Mouse (Mus musculus): ENCODE measurements around the gene Vti1a.

DNA sequence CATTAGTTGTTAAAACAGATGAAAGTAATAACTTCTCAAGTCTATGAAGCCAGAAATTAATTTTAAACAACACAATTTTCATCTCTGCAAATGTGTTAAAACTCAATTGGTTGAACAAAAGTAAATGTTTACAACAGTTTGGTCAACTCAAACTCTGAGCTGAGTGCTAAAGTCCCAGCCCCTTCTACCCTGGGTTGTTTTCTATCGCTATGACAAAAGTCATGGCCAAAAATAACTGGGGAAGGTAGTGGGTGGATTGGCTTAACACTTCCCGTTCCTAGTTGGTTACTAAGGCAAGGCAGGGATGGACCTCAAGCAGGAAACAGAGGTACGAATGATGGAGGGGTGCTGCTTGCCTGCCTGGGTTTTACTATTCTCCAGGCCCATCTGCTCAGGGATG is 39.3 kb upstream of the Vti1a start:
- TF ChIP-seq MAFK (IDR thresholded peaks at IDR 0.05; ENCODE audit: insufficient read depth, low read depth, low read length) (no peak), HCFC1 (IDR thresholded peaks at IDR 0.05; ENCODE audit: borderline replicate concordance, insufficient read depth, low read length) (no peak), CHD2 (IDR thresholded peaks at IDR 0.05; ENCODE audit: low read depth, low read length) (no peak), ZC3H11A (IDR thresholded peaks at IDR 0.05; ENCODE audit: borderline replicate concordance, low read depth, low read length) (no peak), ZNF384 (IDR thresholded peaks at IDR 0.05; ENCODE audit: low read depth, low read length) (no peak)

All from ES-E14 (cell line).